Mouse (Mus musculus): ENCODE data around the gene Mettl8. TPM values are rescaled to one million over a fixed set of nuclear protein-coding genes. Genes with fewer than 3 reads are reported as not detected.

The Mettl8 gene
- total and polyA plus RNA-seq, 3 experiments: 7.5 to 9.2 (median 7.8) TPM

DNA sequence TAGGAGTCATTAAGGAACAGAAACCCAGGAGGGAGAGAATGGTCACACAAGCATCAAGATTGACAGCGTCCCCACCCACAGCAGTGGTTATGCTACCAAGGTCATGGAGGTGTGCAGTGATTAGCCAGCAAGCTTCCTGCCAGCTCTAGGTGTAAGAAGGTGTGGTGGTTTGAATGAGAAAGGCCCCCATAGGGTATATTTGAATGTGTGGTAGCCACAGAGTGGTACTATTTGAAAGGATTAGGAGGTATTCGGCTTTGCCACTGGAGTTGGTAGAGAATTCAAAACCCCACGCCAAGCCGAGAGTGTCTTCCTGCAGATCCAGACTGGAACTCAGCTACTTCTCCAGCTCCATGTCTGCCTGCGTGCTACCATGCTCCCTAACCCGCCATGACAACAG, 32.4 kb downstream of the Mettl8 start:
- H3K79me2 ChIP-seq (replicated peaks; ENCODE audit: control insufficient read depth, extremely low read depth, insufficient read depth, poor library complexity, severe bottlenecking): no peaks in the 10 kb centered on the region
- in situ Hi-C loops (cut with MboI; ENCODE audit: low pct_ligation_motif_present, low pct_unique_long_range_greater_than_20kb, low sequenced_read_pairs) (no loop called here), dilution Hi-C loops (cut with MboI; ENCODE audit: extremely low pct_ligation_motif_present, extremely low pct_unique_long_range_greater_than_20kb, low sequenced_read_pairs) (no loop called here)
- TF ChIP-seq ZKSCAN1 (IDR thresholded peaks at IDR 0.05; ENCODE audit: borderline replicate concordance, low read depth, low read length) (no peak), SIN3A (IDR thresholded peaks at IDR 0.05; ENCODE audit: low read length) (no peak), HCFC1 (IDR thresholded peaks at IDR 0.05; ENCODE audit: low read depth, low read length) (no peak), JUND (conservative IDR thresholded peaks at IDR 0.05; ENCODE audit: low read depth, low read length) (no peak), NRF1 (IDR thresholded peaks at IDR 0.05; ENCODE audit: low read depth, low read length) (no peak), CTCF (conservative IDR thresholded peaks at IDR 0.05 in 1 of 2, IDR thresholded peaks at IDR 0.05 in 1 of 2; ENCODE audit: low read depth in 2 of 2, low read length in 2 of 2) (no peak), USF2 (conservative IDR thresholded peaks at IDR 0.05; ENCODE audit: low read depth, low read length) (no peak), MXI1 (IDR thresholded peaks at IDR 0.05; ENCODE audit: low read depth, low read length) (no peak), ETS1 (conservative IDR thresholded peaks at IDR 0.05; ENCODE audit: low read depth, low read length) (no peak), IRF4 (IDR thresholded peaks at IDR 0.05; ENCODE audit: low read depth, low read length) (no peak), ELF1 (IDR thresholded peaks at IDR 0.05; ENCODE audit: low read depth, low read length) (no peak)
- H3K27ac ChIP-seq (ENCODE audit: insufficient read depth, low read depth): no peak overlapping the region
- DNase-seq (ENCODE audit: extremely low read depth): no peak
- H3K4me2 ChIP-seq (ENCODE audit: insufficient read depth, low read depth, poor library complexity, severe bottlenecking): no peak overlapping the region
- H3K27me3 ChIP-seq (replicated peaks): no peaks in the 10 kb centered on the region
- peaks cover 0 to 17% of the 10 kb centered on the region in 2 experiments; a peak in 2 of 4 replicates for H3K4me1 ChIP-seq (ENCODE audit: control insufficient read depth in 1 of 2, insufficient read depth in 2 of 2)
- no peak overlapping the region for H3K9ac ChIP-seq (ENCODE audit: insufficient read depth, low read depth)
- peaks cover 0 to 9% of the 10 kb centered on the region in 2 experiments for H3K36me3 ChIP-seq (replicated peaks in 1 of 2; ENCODE audit: control insufficient read depth in 1 of 2, insufficient read depth in 1 of 2, low read length in 1 of 2)
- H3K9me3 ChIP-seq (replicated peaks; ENCODE audit: low read length): no peaks in the 10 kb centered on the region
- no peak overlapping the region for H3K4me3 ChIP-seq (replicated peaks in 1 of 3; ENCODE audit: low read depth in 2 of 3, low read length in 2 of 3, poor library complexity in 1 of 3)

DNA sequence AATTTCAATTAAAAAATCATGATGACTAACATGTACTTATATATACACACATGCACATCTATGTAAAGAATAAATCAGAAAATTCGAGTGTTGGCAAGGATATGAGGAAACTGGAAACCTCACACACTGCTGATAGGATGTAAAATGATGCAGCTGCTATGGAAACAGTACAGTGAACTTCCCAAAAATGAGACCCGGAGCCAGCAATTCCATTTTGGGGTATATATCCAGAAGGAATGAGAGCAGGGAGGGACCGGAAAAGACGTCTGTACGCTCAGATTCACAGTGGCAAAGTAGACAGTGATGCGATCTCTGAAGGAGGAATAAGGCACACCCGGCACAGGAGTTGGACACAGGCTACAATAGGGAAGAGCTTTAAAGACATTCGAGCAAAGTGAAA, 34.7 kb downstream of the Mettl8 start:
- in situ Hi-C loops (cut with MboI; ENCODE audit: low pct_ligation_motif_present, low pct_unique_long_range_greater_than_20kb, low sequenced_read_pairs) (no loop called here), dilution Hi-C loops (cut with MboI; ENCODE audit: extremely low pct_ligation_motif_present, extremely low pct_unique_long_range_greater_than_20kb, low sequenced_read_pairs) (no loop called here)
- H3K4me1 ChIP-seq (ENCODE audit: control insufficient read depth in 1 of 2, insufficient read depth in 2 of 2): peaks cover 0 to 14% of the 10 kb centered on the region in 2 experiments; a peak in 2 of 4 replicates

More for the DNA sequence above, 34.7 kb downstream of the Mettl8 start:
- Histone ChIP-seq H3K79me2 (replicated peaks; ENCODE audit: control insufficient read depth, extremely low read depth, insufficient read depth, poor library complexity, severe bottlenecking) (no peaks in the 10 kb centered on the region), H3K27ac (ENCODE audit: insufficient read depth, low read depth) (no peak overlapping the region), H3K9me3 (replicated peaks; ENCODE audit: low read length) (no peaks in the 10 kb centered on the region), H3K4me3 (replicated peaks in 1 of 3; ENCODE audit: low read depth in 2 of 3, low read length in 2 of 3, poor library complexity in 1 of 3) (no peak overlapping the region), H3K36me3 (replicated peaks in 1 of 2; ENCODE audit: control insufficient read depth in 1 of 2, insufficient read depth in 1 of 2, low read length in 1 of 2) (peaks cover 0 to 18% of the 10 kb centered on the region in 2 experiments), H3K27me3 (replicated peaks) (no peaks in the 10 kb centered on the region), H3K4me2 (ENCODE audit: insufficient read depth, low read depth, poor library complexity, severe bottlenecking) (no peak overlapping the region), H3K9ac (ENCODE audit: insufficient read depth, low read depth) (no peak overlapping the region)
- DNase-seq (ENCODE audit: extremely low read depth): no peak
- TF ChIP-seq CTCF (conservative IDR thresholded peaks at IDR 0.05 in 1 of 2, IDR thresholded peaks at IDR 0.05 in 1 of 2; ENCODE audit: low read depth in 2 of 2, low read length in 2 of 2) (no peak), RCOR1 (conservative IDR thresholded peaks at IDR 0.05; ENCODE audit: low read depth, low read length) (no peak), SMC3 (IDR thresholded peaks at IDR 0.05; ENCODE audit: low read depth, low read length) (no peak), MXI1 (IDR thresholded peaks at IDR 0.05; ENCODE audit: low read depth, low read length) (no peak), E2F4 (IDR thresholded peaks at IDR 0.05; ENCODE audit: insufficient replicate concordance, low read depth, low read length) (no peak)
